In the genomic region with DNA sequence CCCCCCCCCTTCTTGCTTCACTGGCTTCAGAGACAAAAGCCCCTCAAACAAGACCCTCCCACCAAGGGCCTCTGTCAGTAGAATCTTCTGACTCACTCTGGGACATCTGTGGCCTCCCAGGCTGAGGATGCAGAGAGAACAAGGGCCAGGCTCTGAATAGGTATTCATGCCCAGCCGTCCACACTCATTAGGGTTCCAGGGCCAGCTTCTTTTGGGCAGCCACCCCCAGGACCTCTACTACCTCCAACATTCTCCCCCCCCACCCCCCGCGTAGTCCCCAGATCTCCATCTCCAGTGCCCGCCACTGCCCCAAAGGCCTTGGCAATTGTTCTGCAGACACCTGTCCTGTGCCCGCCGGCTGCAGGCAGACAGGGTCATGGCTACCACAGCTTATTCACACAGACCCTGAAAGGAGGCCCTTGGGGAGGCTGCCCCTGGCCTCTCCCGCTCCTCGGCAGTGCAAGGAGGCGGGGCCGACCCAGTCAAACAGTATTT, we compare ENCODE assay signal across 16 mouse cellular contexts. TPM values are rescaled to one million over a fixed set of nuclear protein-coding genes. Genes with fewer than 3 reads are reported as not detected.
DNase-seq lines count a peak whose midpoint lies in the region; ATAC-seq and TF ChIP-seq lines count a peak whose summit lies in the region.
"Had no signal": no experiment of that assay in that cellular context is flagged by ENCODE, and none has a peak within 500 bp of the region (broad histone marks: within the 10 kb centered on the region; RNA-seq: fewer than 3 reads in every experiment).

No protein-coding gene starts in this region.

- no peak overlapping the region for H3K9ac ChIP-seq in forebrain, embryonic 12.5 days
- H3K9ac ChIP-seq in hindbrain, embryonic 15.5 days = no peak overlapping the region
- H3K9ac ChIP-seq in midbrain, postnatal 0 days (replicated peaks; ENCODE audit: low read length, poor library complexity, severe bottlenecking) = no peak overlapping the region
- H3K9ac ChIP-seq: liver, embryonic 12.5 days had no signal

- WGBS in embryonic facial prominence, embryonic 10.5 days = 49% methylated on average over 10 of the region's 10 CpGs
- 9% methylated on average over 10 of the region's 10 CpGs for WGBS in forebrain, embryonic 12.5 days
- WGBS in hindbrain, embryonic 15.5 days = 19% methylated on average over 10 of the region's 10 CpGs
- 17% methylated on average over 8 of the region's 10 CpGs for WGBS in midbrain, postnatal 0 days

- ATAC-seq in forebrain, embryonic 12.5 days (ENCODE audit: low FRiP score) = peak; percentile 79
- peak; percentile 79 for ATAC-seq in hindbrain, embryonic 15.5 days (ENCODE audit: low FRiP score, low read depth)
- ATAC-seq in midbrain, postnatal 0 days (ENCODE audit: low FRiP score) = peak; percentile 65; the same call in 1 of the 2 replicates
- no peak for ATAC-seq in cerebellum, adult (ENCODE audit: insufficient number of reproducible peaks, low FRiP score, low TSS enrichment)
- ATAC-seq: intestine, embryonic 16.5 days; liver, embryonic 12.5 days; lung, postnatal 0 days had no signal

- no peak overlapping the region for H3K4me3 ChIP-seq in embryonic facial prominence, embryonic 10.5 days
- no peak overlapping the region for H3K4me3 ChIP-seq in forebrain, embryonic 12.5 days (replicated peaks)
- no peak overlapping the region for H3K4me3 ChIP-seq in hindbrain, embryonic 15.5 days
- H3K4me3 ChIP-seq in midbrain, postnatal 0 days (ENCODE audit: low read depth, low read length) = no peak overlapping the region
- H3K4me3 ChIP-seq: liver, embryonic 12.5 days had no signal

- peaks cover 65% of the 10 kb centered on the region for H3K27me3 ChIP-seq in embryonic facial prominence, embryonic 10.5 days (replicated peaks; ENCODE audit: low read depth, poor library complexity, severe bottlenecking)
- H3K27me3 ChIP-seq in forebrain, embryonic 12.5 days = 0 out of 2 replicates have a peak, but pooled peaks cover 2% of the 10 kb centered on the region
- H3K27me3 ChIP-seq in hindbrain, embryonic 15.5 days = no peaks in the 10 kb centered on the region
- no peaks in the 10 kb centered on the region for H3K27me3 ChIP-seq in midbrain, postnatal 0 days (ENCODE audit: insufficient read depth, low read length)

- H3K4me2 ChIP-seq in forebrain, embryonic 12.5 days = peak overlapping the region; percentile 34
- no peak overlapping the region for H3K4me2 ChIP-seq in hindbrain, embryonic 15.5 days
- H3K4me2 ChIP-seq in midbrain, postnatal 0 days (ENCODE audit: low read depth, low read length, poor library complexity, severe bottlenecking) = no peak overlapping the region
- H3K4me2 ChIP-seq: liver, embryonic 12.5 days had no signal

- H3K36me3 ChIP-seq in embryonic facial prominence, embryonic 10.5 days (replicated peaks) = no peaks in the 10 kb centered on the region
- no peaks in the 10 kb centered on the region for H3K36me3 ChIP-seq in forebrain, embryonic 12.5 days (replicated peaks)
- H3K36me3 ChIP-seq in hindbrain, embryonic 15.5 days = no peaks in the 10 kb centered on the region
- H3K36me3 ChIP-seq in midbrain, postnatal 0 days (ENCODE audit: insufficient read depth, low read length) = no peaks in the 10 kb centered on the region
- H3K36me3 ChIP-seq: liver, embryonic 12.5 days had no signal

- no peak for TF ChIP-seq CTCF in midbrain, postnatal 0 days (IDR thresholded peaks at IDR 0.05)

- peaks cover 31% of the 10 kb centered on the region for H3K4me1 ChIP-seq in embryonic facial prominence, embryonic 10.5 days
- peaks cover 55% of the 10 kb centered on the region for H3K4me1 ChIP-seq in forebrain, embryonic 12.5 days
- peaks cover 21% of the 10 kb centered on the region for H3K4me1 ChIP-seq in hindbrain, embryonic 15.5 days (replicated peaks)
- H3K4me1 ChIP-seq in midbrain, postnatal 0 days (ENCODE audit: insufficient read depth, low read length) = peaks cover 3% of the 10 kb centered on the region; the same call in 1 of the 2 replicates
- H3K4me1 ChIP-seq: liver, embryonic 12.5 days had no signal

- peak overlapping the region; percentile 48 for H3K27ac ChIP-seq in embryonic facial prominence, embryonic 10.5 days (replicated peaks)
- H3K27ac ChIP-seq in forebrain, embryonic 12.5 days = peak overlapping the region; percentile 90
- H3K27ac ChIP-seq in hindbrain, embryonic 15.5 days (replicated peaks) = no peak overlapping the region
- H3K27ac ChIP-seq in midbrain, postnatal 0 days (ENCODE audit: low read depth, low read length) = no peak overlapping the region
- H3K27ac ChIP-seq: liver, embryonic 12.5 days had no signal

- H3K9me3 ChIP-seq in embryonic facial prominence, embryonic 10.5 days = no peaks in the 10 kb centered on the region
- no peaks in the 10 kb centered on the region for H3K9me3 ChIP-seq in forebrain, embryonic 12.5 days
- H3K9me3 ChIP-seq in hindbrain, embryonic 15.5 days = no peaks in the 10 kb centered on the region
- H3K9me3 ChIP-seq in midbrain, postnatal 0 days (ENCODE audit: low read length) = no peaks in the 10 kb centered on the region
- H3K9me3 ChIP-seq: liver, embryonic 12.5 days had no signal

- DNase-seq in embryonic facial prominence, embryonic 10.5 days (ENCODE audit: low spot score) = peak; percentile 57
- peak; percentile 64 for DNase-seq in midbrain, postnatal 0 days (ENCODE audit: low spot score)
- no peak for DNase-seq in adrenal gland, postnatal 36 days
- DNase-seq in layer of hippocampus, adult 18-20 months (ENCODE audit: low spot score in 2 of 2) = no peak
- no peak for DNase-seq in cerebellum, adult 8-10 months
- DNase-seq: cerebellum, postnatal 36 days; gastrocnemius, postnatal 36 days; kidney, postnatal 36 days had no signal

RNA-seq across cellular contexts. Expression of a gene that starts 5.0 kb away (rescaled TPM):
- not detected in 2 replicates for polyA plus RNA-seq in embryonic facial prominence, embryonic 10.5 days (2016; fragmentation: Nextera tagmentation; extraction: Ambion mirVana)
- polyA plus RNA-seq in forebrain, embryonic 12.5 days (2016; fragmentation: Nextera tagmentation; extraction: Ambion mirVana) = not detected in 2 replicates
- polyA plus RNA-seq in hindbrain, embryonic 15.5 days (2015; fragmentation: Nextera tagmentation; extraction: Ambion mirVana) = not detected in 2 replicates
- not detected in 2 replicates for total RNA-seq in midbrain, postnatal 0 days (2014; rRNA removed)
- not detected in 2 replicates for polyA plus RNA-seq in midbrain, postnatal 0 days (2015; fragmentation: Nextera tagmentation; extraction: Ambion mirVana)
- not detected for total RNA-seq in adrenal gland, postnatal 36 days (2021)
- total RNA-seq in layer of hippocampus, adult 18-20 months (2021) = not detected
- total RNA-seq: gastrocnemius, postnatal 36 days had no signal
- polyA plus RNA-seq: heart, embryonic 16.5 days; intestine, embryonic 16.5 days; liver, embryonic 12.5 days; lung, postnatal 0 days; spleen, adult 2 months had no signal

Comparison
In these comparisons a context has a peak if more than half of its experiments do, and no peak if none do; other contexts are left out.
1. DNase-seq: peak in embryonic facial prominence, embryonic 10.5 days (single experiment) and midbrain, postnatal 0 days (single experiment); none in adrenal gland, postnatal 36 days (0 of 2), layer of hippocampus, adult 18-20 months (0 of 2) and cerebellum, adult 8-10 months (single experiment).
2. H3K27ac ChIP-seq: peak in embryonic facial prominence, embryonic 10.5 days (single experiment) and forebrain, embryonic 12.5 days (single experiment); none in hindbrain, embryonic 15.5 days (single experiment) and midbrain, postnatal 0 days (single experiment).